Mouse (Mus musculus): ENCODE data around the gene Hck.

Hck gene

DNA sequence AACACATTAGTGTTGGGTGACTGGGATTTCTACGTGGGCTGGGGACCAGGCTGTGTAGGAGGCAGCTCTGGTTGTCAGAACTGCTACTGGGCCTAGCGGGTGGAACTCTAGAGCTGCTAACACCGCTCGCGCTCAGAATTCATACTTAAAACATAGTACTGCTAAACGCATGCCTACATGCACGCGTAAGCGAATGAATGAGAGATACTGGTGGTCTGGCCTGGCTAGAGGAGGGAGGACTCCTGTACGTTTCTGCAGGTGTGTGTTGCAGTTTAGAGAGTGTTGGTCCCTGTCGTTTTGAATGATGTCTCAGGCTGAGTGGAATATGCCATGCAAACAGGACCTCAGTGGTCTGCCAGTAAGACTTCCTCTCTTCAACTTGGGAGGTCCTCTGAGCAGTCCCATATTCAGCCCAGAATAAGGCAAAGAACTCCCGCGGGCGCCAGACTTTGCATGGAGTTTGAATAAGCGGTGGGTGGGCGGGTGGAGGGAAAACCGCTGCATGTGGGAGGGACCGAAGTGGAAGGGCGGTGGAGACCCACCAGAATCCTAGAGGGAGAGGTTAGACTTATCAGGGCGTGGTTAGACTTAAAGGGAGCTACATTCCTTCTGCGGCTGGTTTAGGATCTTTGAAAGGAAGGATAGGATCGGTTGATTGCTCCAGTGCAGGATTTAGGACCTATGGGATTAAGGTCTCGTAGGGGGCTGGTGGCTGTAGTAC is 1.1 kb upstream of the Hck start:
- no peak for DNase-seq

DNA sequence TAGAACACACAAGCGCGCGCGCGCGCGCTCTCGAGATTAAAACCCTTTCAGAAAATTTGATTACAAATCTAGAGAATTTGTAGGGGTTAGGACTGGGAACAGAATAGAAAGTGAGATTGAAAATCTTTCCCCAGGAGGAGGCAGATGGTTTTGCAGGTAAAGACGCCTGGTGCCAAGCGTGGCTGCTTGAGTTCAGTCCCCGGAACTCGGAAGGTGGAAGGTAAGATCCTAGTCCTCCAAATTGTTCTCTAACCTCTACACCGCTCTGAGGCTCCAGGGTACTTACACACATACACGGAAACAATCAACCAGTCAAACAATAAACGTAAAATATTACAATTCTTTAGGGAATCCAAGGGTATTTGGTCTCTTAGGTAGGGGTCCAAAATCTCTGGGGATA is 466 bp upstream of the Hck start:
- DNase-seq, result no peak

DNA sequence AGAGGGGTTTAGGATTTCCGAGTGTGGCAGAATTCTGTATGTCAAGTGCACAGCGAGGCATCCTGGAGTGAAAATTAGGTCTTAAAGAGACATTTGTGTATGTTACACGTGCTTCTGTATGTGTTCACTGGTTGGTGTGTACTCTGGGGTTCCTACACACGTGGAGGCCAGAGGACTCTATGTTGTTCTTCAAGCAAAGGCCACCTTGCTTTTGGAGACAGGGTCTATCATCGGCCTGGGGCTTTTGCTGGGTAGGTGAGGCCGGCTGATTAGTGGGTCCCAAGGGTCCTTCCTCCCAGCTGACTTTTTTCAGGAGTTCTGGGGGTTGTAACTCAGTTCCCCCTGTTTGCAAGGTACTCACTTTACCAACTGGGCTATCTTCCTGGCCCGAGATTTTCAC is 1.3 kb downstream of the Hck start:
- DNase-seq, result no peak

GRCm38 (mm10) chr2:153111298-153111697 is 3.0 kb downstream of the Hck start:
- no peak for DNase-seq

DNA sequence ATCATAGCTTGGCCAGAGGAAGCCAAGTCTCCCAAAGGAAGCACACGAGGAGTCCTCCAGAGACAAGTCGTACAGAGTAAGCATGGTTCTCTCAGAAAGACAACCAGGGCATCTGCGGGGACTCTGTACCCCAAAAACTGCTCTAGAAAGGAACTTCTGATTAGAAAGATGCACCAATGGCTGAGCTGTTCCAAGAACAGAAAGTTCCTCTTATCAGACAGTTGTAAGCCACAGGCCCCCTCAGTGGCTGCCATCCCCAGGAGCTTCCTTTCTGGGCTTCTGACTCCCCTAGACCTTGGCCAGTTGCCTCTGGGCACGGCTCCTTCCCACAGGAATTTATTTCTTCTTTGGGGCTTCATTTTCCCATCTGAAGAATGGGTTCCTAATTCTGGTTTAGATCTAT is 7.4 kb downstream of the Hck start:
- DNase-seq, result no peak

GRCm38 (mm10) chr2:153117051-153117486 is 8.8 kb downstream of the Hck start:
- DNase-seq, result no peak

GRCm38 (mm10) chr2:153119488-153119887 is 11.2 kb downstream of the Hck start:
- DNase-seq, result no peak

- no peak for DNase-seq
Observed at GRCm38 (mm10) chr2:153120126-153120525, 11.9 kb downstream of the Hck start.

DNA sequence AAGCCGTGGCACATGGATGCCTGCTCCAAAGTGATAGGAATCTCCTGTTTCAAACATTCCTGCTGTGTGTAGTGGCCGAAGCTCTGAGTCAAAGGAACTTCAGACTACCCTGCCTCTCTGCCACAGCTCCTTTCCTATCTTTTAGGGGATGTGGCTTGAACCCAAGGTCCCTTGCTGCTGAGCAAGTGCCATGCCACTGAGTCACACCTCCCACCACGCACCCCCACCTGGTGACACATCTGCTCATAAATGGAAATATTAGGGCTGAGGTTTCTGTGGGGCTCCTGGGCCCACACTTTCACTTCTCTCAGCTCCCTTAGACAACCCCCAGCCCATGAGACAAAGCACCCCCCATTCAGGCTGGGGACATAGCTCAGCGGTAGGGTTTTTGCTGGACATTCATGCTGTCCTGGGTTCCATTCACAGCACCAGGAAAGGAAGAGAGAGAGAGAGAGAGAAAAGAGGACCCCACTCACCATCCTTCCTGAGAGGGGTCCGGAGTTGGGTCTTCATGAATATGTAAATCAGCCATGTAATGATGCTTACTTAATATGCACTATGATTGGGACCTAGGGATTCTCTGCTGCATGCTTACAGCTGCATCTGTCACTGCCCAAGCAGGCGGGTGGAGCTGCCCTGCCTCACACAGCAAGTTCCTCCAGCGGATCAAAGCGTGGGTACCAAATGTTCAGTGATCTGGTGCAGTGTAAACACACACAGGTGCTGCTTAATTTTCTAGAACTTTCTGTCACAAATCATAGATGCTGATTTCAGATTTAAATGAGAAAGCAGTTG is 13.8 kb downstream of the Hck start:
- no peak for DNase-seq

GRCm38 (mm10) chr2:153122701-153123100 is 14.4 kb downstream of the Hck start:
- no peak for DNase-seq

DNA sequence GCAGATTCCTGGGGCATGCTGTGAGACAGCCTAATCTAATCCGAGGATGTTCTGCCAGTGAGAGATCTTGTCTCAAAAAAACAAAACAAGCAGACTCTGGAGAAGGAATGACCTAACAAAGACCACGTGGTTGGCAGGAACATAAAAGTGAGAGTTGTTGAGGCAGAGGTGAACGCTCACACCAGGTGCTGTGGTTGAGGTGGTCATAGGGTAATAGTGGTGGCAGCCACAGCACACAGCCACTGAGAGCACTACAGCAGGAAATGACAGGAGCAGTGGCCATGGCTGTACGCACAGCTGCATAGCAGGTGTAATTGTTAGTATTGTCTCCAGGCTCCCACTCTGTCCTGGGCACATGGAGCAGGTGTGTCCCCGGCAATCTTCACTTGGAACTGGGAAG is 17.6 kb downstream of the Hck start:
- no peak for DNase-seq

DNA sequence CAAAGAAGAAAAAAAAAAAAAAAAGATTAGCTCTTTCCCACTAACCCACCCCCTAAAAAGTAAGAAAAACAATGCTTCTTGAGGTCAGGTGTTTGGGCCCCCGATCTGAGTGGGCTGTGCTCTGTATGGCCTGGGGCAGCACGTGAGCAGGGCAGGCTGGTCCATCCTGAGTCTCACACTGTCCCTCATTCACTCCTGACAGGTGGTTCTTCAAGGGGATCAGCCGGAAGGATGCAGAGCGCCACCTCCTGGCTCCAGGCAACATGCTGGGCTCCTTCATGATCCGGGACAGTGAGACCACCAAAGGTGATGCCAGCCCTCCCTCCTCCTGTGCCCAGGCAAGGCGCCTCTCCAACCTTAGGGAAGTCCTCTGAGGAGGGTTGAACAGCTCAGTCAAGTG is 22.8 kb downstream of the Hck start:
- no peak for DNase-seq

GRCm38 (mm10) chr2:153134237-153134636 is 26.0 kb downstream of the Hck start:
- DNase-seq, result no peak

- DNase-seq, result no peak
Observed at GRCm38 (mm10) chr2:153136211-153136610, 27.9 kb downstream of the Hck start.

- DNase-seq, result no peak
Observed at GRCm38 (mm10) chr2:153139158-153139557, 30.9 kb downstream of the Hck start.

- DNase-seq, result no peak
Observed at GRCm38 (mm10) chr2:153139996-153140613, 31.8 kb downstream of the Hck start.

DNA sequence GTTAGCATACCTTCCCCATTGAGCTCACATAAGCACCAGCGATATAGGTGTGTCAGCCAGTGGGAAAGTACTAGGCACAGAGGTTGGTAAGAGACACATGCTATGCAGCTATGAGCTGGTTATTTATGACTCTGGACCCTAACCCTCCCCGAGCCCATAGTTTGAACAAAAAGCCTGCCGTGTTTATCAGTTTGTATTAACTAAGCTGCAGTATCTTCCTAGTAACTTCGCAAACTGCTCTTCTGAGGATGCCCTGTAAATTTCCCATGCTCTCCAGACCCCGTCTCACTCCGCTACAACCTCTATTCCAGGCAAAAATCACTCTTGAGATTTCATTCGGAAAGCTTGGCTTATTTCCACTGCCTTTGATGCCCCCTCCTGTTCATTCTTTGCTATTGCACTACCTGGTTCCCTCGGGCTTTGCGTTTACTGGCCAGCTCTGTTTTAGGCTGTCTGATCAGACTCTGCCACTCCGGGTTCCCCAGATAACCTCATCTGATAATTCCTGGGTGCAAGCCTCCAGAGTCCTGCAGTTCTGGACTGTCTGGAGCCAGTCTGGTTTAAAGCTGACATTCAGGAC is 34.4 kb downstream of the Hck start:
- DNase-seq, result peak; percentile 58

- no peak for DNase-seq
Observed at GRCm38 (mm10) chr2:153145346-153145745, 37.1 kb downstream of the Hck start.

DNA sequence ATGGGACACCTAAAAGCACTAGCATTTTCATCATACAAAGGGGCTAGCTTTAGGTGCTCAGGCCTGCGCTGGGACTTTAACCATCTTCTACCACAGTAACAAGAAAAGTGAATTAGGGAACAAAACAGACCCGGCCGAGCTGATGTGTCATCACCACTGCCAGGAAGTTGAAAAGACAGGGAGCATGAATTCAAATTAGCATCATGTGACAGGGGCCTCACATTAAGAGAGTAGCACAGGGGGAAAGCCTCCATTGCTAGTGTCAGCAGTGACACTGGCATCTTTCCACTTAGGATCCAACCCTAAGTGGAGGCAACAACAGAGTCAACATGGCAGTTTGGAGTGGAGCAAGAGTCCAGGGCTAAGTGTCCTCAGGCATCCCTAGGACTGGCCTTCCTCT is 39.0 kb downstream of the Hck start:
- no peak for DNase-seq

DNA sequence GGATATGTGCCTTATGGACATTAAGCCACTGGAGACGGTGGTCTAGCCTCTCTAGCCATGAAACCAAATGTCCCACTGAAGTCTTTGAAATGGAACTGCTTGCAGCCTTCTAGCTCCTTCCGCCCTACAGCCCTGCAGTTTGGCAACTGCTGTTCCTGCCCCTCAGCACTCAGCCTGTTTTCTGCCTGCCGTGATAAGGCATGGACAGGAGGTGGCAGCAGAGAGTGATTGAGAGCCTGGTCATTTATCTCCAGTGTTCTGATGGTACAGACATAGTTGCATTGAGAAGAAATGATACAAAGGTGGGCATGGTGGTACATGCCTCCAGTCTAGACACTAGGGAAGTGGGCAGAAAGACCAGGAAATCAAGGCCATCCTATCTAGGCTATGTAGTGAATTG is 39.4 kb downstream of the Hck start:
- DNase-seq, result peak; percentile 64

DNA sequence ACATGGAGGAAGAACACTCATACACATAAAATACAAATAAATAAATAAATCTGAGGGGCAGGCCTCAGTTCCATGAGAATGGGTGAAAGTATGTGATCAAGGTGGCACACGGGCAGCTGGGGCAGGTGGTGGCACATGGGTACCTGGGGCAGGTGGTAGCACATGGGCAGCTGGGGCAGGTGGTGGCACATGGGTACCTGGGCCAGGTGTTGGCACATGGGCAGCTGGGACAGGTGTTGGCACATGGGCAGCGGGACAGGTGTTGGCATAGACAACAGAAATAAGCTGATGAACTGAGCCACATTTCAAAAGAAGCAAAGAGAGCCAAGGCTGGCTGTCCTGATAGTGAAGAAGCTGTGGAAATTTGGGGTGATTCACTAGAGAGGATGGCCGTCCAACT is 41.5 kb downstream of the Hck start:
- no peak for DNase-seq

- no peak for DNase-seq
Observed at GRCm38 (mm10) chr2:153151026-153151425, 42.8 kb downstream of the Hck start.

- no peak for DNase-seq
Observed at GRCm38 (mm10) chr2:153151926-153152665, 43.8 kb downstream of the Hck start.
